Mouse (Mus musculus) cortical plate, adult 2 months (tissue): Measurements from ENCODE around the gene Spata2. TPM values are rescaled to one million over a fixed set of nuclear protein-coding genes. Genes with fewer than 3 reads are reported as not detected.

Source experiments
- H3K27ac ChIP-seq: fragments of 200-500 bp; 2 replicates; pipeline ENCODE4 v1.5.1; 2012; ENCODE audit warnings: low read length, control low read depth, inconsistent platforms; ENCODE audit not compliant: insufficient read depth
- H3K4me1 ChIP-seq: fragments of 200-500 bp; 2 replicates; pipeline ENCODE4 v1.6.1; 2011; ENCODE audit warnings: low read length; ENCODE audit not compliant: control insufficient read depth, insufficient read depth
- H3K4me3 ChIP-seq: fragments of 200-500 bp; 2 replicates; pipeline ENCODE4 v1.5.1; 2011; ENCODE audit warnings: mild to moderate bottlenecking, low read length, control low read depth; ENCODE audit not compliant: insufficient read depth
- CTCF ChIP-seq: fragments of 200-500 bp; IDR thresholded peaks from 2 replicates; pipeline ENCODE4 v1.5.1; 2011; ENCODE audit warnings: mild to moderate bottlenecking, control low read depth, low read length; ENCODE audit not compliant: insufficient read depth; ENCODE audit errors: extremely low read depth
- POLR2A ChIP-seq: fragments of 200-500 bp; IDR thresholded peaks from 2 replicates; pipeline ENCODE4 v1.6.1; 2011; ENCODE audit warnings: mild to moderate bottlenecking, low read length, control low read depth; ENCODE audit not compliant: insufficient read depth; ENCODE audit errors: extremely low read depth
- polyA plus RNA-seq: library from polyadenylated mRNA; depleted of rRNA; stranded (reverse); fragments of >200 nt; gene quantifications from 2 replicates; pipeline ENCODE4 v1.2.3, GENCODE M21; 2012

Gene Spata2
- polyA plus RNA-seq, 1 experiment: 62.9 TPM

DNA sequence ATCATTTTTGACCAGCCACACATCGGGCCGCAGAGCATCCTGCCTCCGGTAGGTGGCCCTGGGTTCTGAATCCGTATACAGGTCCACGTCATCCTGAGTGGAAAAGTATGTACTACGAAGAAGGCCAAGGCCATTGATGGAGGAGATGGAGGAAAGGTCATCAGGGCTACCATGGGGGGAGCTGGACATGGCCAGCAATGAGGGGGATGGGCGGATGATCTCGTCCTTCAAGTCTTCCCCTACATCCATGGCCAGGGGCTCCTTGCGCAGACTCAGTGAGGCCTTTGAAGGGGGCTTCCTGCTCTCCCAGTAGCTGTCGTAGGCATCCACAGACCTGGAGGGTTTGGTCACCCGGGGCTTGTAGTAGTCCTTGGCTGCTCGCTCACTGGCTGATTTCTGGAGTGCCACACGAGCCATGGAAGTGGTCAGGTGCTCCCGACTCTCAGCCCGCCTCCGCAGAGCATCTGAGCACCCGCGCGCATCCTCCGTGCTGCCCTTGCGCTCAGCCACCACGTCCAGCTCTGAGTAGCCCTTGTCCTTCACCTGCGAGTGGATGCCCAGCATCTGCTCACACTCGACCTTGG lies 8.8 kb downstream of the Spata2 start:
- H3K27ac ChIP-seq: no peak overlapping the region
- TF ChIP-seq POLR2A: no peak
- no peak overlapping the region for H3K4me3 ChIP-seq
- H3K4me1 ChIP-seq: peaks cover 18% of the 10 kb centered on the region

DNA sequence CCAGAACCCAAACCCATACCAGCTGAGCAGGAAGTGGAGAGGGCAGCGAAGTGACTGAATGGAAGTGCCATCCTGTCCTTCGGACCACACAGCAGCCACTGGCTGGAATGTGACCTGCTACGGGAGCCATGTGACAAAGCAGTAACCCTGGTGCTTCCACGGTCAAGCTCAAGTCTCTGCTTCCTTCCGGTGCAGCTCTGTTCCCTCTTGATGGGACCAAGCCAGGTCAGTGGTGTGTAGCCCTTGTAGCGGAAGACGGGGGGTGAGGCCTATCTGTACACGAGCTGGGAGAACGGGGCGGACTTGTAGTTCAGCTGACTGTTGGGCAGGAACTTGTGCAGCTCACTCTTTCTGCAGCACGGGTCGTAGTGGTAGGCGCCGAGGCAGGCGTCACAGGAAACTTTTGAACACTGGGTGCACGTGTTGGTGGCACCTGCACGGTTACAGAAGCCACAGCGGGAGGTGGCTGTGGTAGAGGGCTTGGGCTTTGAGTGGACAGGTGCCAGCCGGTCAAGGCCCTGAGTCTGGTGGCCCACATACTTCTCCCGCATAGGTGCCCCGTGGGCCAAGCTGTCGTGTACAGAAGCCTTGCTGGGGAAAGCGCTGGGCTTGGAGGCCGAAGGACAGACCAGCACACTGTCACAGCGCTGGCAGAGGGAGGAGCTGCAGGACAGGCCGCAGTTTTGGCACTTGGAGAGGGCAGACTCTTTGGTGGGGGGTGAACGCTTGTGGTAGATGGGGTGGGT lies 9.4 kb downstream of the Spata2 start:
- Histone ChIP-seq H3K27ac (no peak overlapping the region), H3K4me3 (no peak overlapping the region), H3K4me1 (peaks cover 16% of the 10 kb centered on the region)
- TF ChIP-seq POLR2A: no peak
- no peak for TF ChIP-seq CTCF

DNA sequence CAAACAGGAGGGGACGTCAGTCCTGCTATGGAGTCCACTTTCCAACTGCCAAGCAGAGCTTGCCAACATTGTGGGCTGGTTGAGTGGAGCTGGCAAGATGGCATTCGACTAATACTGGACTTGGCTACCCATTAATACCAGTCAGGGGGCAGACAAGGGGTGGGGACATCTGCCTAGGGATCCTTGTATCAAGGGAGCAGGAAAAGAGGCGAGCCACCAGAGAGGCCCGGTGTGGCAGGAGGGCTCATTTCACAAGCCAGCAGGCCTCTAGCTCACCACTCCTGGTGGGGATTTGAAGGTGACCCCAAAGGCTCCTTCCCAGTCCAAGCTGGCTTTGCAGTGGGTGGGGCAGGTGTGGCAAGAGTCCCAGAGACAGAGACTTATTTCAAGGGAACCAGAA lies 10.0 kb downstream of the Spata2 start:
- Histone ChIP-seq H3K4me3 (no peak overlapping the region), H3K4me1 (peaks cover 16% of the 10 kb centered on the region), H3K27ac (no peak overlapping the region)
- TF ChIP-seq POLR2A: no peak
- no peak for TF ChIP-seq CTCF

DNA sequence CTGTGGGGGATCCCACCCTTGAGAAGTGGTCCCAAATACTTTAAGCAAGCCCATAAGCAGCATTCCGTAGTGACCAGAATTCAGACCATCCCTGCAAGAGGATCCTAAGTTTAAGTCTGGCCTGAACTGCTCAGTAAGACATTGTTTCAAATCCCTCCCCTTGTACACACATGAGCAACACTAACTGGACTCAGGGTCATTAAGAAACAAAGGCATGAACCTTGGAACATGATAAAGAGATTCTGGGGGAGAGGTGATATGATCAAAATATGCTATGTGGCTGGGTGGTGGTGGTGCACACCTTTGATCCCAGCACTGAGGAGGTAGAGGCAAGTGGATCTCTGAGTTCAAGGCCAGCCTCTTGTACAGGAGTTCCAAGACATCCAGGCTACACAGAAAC lies 13.2 kb downstream of the Spata2 start:
- Histone ChIP-seq H3K4me3 (no peak overlapping the region), H3K27ac (no peak overlapping the region), H3K4me1 (peaks cover 7% of the 10 kb centered on the region)
- TF ChIP-seq CTCF (no peak), POLR2A (no peak)

DNA sequence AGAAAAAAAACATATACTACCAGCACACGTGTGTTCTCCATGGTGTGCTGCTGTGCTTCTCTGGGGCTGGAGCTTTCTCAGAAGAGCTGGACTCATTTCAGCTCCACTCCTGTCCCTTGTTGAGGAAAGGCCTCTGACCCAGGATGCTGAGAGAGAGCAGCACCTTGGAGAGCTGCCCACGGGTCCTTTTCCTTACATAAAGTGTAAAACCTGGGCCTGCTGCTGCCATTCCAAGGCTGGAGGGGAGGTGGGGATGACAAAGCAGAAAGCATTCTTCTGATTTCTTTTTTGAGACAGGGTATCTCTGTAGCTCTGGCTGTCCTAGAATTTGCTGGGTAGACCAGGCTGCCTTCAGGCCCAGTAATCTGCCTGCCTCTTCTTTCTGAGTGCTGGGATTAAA lies 14.6 kb downstream of the Spata2 start:
- Histone ChIP-seq H3K27ac (no peak overlapping the region), H3K4me3 (no peak overlapping the region), H3K4me1 (peaks cover 7% of the 10 kb centered on the region)
- TF ChIP-seq CTCF: no peak
- no peak for TF ChIP-seq POLR2A

DNA sequence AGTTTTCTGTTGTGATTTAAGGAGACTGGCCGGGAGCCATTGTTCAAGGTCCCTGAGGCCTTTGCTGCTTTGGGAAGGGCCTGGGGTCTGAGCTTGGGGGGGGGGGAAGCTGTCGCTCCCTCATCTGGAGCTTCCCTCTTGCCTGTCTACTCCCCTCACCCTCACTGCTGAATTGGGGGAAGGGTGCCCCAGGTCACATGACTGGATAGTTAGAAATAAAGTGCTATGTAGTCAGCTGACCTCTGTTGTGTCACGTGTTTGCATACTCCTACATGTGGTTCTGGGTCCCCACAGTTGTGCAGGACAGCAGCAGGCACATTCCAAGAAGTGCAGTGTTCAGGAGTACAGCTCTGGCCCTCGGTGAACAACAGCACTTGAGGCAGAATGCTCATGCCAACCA lies 15.9 kb downstream of the Spata2 start:
- peaks cover 7% of the 10 kb centered on the region for H3K4me1 ChIP-seq
- TF ChIP-seq POLR2A: no peak
- TF ChIP-seq CTCF: no peak
- no peak overlapping the region for H3K4me3 ChIP-seq
- peak overlapping the region; percentile 14 for H3K27ac ChIP-seq

DNA sequence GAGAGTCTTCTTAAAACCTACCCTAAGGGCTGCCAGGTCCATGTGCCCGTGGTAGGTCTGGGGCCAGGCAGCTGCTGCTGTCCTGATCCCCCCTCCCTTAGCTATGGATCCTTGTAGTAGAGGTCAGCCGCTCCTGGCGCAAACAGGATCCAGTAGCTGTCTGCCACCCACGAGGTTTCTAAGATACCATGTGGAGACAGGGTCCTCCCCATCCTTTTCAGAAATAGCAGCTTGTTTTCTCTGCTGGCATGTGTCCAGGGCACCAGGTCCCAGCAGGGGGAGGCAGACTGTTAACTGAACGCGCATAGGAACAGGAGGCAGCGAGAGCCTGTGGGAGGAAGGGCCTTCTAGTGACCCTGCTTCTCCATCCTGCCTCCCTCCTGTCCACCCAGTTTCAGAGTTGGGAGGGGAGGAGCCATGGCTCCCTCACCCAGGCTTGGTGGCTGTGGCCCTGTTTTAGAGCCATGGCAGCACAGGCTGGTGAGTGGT lies 16.4 kb downstream of the Spata2 start:
- peak overlapping the region; percentile 14 for H3K27ac ChIP-seq
- peaks cover 7% of the 10 kb centered on the region for H3K4me1 ChIP-seq
- H3K4me3 ChIP-seq: no peak overlapping the region
- TF ChIP-seq POLR2A: no peak; the same call in 1 of the 2 replicates
- 0 out of 2 replicates have a peak, but pooled peaks have one; percentile 1 for TF ChIP-seq CTCF

DNA sequence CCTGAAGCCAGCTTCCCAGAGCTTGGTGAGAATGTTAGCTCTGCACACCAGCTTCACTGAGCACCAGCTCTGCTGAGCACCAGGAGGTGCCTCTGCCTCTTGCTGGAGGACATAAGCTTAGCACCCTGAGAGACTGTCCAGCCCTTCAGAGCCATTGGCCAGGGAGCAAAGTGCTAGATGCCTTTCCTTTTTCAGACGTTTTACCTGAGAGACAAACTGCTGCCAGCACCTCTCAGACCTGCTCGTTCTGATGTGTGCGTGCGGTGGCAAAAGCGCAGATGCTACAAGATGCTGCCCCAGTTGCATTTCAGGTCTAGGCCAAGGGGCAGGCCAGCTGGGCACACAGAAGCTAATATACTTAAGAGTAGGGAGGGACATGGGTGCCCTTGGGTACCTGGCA lies 17.1 kb downstream of the Spata2 start:
- peaks cover 7% of the 10 kb centered on the region for H3K4me1 ChIP-seq
- TF ChIP-seq POLR2A (no peak), CTCF (no peak)
- 0 out of 2 replicates have a peak overlapping the region, but pooled peaks have one; percentile 14 for H3K27ac ChIP-seq
- H3K4me3 ChIP-seq: no peak overlapping the region

DNA sequence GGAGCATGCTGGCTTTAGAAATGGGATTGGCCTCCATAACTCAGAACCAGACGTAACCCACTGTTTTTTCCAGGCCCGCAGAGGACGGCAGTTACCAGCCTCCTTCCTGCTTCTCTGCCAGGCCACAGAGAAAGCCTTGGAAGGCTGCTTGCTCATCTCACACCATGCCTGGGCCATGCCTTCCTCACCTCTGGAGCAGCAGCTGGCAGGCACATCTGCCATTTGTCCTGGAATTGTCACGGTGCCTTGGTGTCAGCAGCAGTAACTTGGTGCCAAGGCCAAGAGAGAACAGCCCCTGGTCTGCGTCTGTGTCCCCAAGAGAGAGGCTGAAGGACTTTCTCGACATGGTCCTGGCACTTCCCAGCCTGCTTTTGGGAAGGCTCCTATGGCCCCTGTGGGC lies 18.5 kb downstream of the Spata2 start:
- Histone ChIP-seq H3K27ac (no peak overlapping the region), H3K4me3 (no peak overlapping the region), H3K4me1 (peaks cover 7% of the 10 kb centered on the region)
- no peak for TF ChIP-seq POLR2A
- no peak for TF ChIP-seq CTCF

DNA sequence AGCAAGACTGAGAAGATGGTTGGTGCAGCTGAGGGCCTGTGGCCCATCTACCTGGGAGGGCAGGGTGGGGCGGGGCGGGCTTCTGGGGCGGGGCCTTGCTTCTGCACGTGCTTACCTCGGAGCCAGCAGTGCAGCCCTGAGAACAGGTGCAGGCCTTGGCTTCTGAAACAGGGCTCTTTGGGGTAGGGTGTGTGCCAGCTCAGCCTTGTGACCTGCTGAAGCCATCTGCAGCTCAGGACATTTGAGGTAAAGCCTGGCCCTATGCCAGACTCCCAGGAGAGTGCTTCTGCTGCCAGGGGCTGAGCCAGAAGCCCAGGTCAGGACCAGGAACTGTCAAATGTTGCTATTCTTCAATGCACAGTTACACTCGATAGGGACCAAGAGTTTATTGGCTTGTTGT lies 21.1 kb downstream of the Spata2 start:
- no peak overlapping the region for H3K27ac ChIP-seq
- TF ChIP-seq CTCF (no peak), POLR2A (no peak)
- H3K4me1 ChIP-seq: peaks cover 5% of the 10 kb centered on the region
- H3K4me3 ChIP-seq: no peak overlapping the region
